Mouse (Mus musculus) myocyte (in vitro differentiated cells): Measurements from ENCODE around the gene Palld.

Experiments used
- POLR2A ChIP-seq: IDR thresholded peaks from one replicate; pipeline ENCODE4 v1.6.1; 2011; ENCODE audit warnings: low read depth, mild to moderate bottlenecking, control low read depth, moderate library complexity; ENCODE audit not compliant: insufficient read length
- TCF12 ChIP-seq: IDR thresholded peaks from one replicate; pipeline ENCODE4 v1.6.1; 2011; ENCODE audit warnings: mild to moderate bottlenecking, control low read depth; ENCODE audit not compliant: poor library complexity, insufficient read depth, severe bottlenecking
- USF1 ChIP-seq: IDR thresholded peaks from one replicate; pipeline ENCODE4 v1.6.1; 2011; ENCODE audit warnings: low read depth, mild to moderate bottlenecking, control low read depth, moderate library complexity

- TF ChIP-seq USF1 (no peak), TCF12 (no peak), POLR2A (no peak)
Measured at GRCm38 (mm10) chr8:61559450-61559849, 343.0 kb downstream of the Palld start.
